Mouse (Mus musculus): ENCODE data around the gene Smg5. TPM values are rescaled to one million over a fixed set of nuclear protein-coding genes. Genes with fewer than 3 reads are reported as not detected.

The Smg5 gene
- polyA plus RNA-seq, 1 experiment from 2014 or later: 26.7 TPM

DNA sequence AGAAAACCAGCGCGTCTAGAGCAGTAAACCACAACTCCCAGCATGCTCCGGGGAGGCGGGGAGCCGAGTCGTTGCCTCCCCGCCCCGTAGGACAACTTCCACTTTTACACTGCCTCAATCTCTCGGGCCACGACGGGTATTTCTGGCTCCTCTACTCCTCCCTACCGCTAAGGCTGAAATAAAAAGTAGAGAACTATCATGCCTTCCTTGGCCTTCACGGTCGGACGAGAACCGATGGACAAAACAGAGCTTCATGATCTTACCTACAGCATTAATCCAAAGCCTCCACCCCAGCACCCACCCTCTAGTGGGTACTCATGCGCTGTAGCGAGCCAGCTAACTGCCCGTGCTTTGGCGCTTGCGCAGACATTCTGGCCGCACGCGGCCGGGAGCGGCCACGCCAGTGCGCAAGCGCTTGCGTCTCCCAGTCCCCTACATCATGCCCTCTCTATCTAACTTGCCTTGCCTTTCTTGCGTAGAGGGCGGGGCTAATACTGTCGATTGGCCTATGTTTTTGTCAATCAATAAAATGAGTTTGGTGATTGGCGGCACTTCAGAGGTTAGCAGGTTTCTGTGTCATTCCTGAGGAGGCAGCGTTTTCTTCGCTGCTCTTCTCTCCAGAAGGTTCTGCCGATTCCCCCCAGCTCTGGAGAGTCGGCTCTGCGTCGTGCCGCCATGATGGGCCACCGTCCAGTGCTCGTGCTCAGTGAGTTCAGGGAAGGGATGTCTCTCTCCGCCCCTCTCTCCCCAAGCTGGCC lies 39.3 kb upstream of the Smg5 start, which contains the start of the genes Tsacc and Cct3:
Tsacc (minus strand) TSS at position 439 of the 758 bp plus-strand sequence.
Cct3 (plus strand) TSS at position 556 of the 758 bp plus-strand sequence.
- Histone ChIP-seq H3K4me2 (ENCODE audit: low read length) (peak within 1 kb of the TSS; percentile 66), H3K27ac (peak within 1 kb of the TSS; percentile 77), H3K4me1 (replicated peaks; ENCODE audit: insufficient read depth, low read length) (peaks cover 6% of the 10 kb centered on the region), H3K4me3 (replicated peaks; ENCODE audit: low read depth, low read length) (peak within 1 kb of the TSS; percentile 56), H3K9ac (ENCODE audit: low read depth, low read length) (peak within 1 kb of the TSS; percentile 74), H3K36me3 (ENCODE audit: insufficient read depth, low read length) (peaks cover 14% of the 10 kb centered on the region; the same call in 1 of the 2 replicates), H3K9me3 (replicated peaks; ENCODE audit: low read length) (no peaks in the 10 kb centered on the region), H3K27me3 (ENCODE audit: insufficient read depth, low read length) (no peaks in the 10 kb centered on the region)
- DNase-seq (ENCODE audit: low spot score): peak; percentile 100
- TF ChIP-seq CTCF (IDR thresholded peaks at IDR 0.05; ENCODE audit: low read depth): peak; percentile 38
- peak; percentile 99 for ATAC-seq (replicated peaks; ENCODE audit: low FRiP score, low read depth)
- WGBS: under 1% methylated on average over 44 of the region's 44 CpGs

DNA sequence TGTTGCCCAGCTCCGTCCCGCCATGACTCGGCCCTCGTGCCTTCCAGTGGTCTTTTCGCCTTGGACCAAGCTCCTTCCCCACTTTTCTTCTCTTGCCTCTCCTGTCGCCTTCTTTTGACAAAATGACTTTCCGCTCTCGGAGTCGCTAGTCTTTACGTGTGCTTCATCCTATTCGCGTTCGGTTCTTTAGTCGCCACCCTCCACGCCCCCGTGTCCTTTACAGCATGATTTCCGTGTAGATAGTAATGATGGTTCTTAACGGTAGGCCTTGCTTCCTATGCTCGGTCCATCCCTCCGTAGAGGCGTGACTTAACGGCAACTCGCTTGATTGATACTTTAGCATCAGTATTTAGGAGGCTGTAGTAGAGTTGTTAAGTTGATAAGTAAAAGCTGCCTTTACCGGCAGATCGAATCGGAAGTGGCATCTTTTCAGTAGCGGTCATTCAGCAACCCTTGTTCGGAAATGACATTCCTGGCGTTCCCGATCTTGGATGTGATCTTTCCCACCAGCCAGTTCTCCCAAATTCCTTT lies 38.7 kb upstream of the Smg5 start:
- peaks cover 18% of the 10 kb centered on the region for H3K36me3 ChIP-seq (ENCODE audit: insufficient read depth, low read length)
- peak overlapping the region; percentile 56 for H3K4me3 ChIP-seq (replicated peaks; ENCODE audit: low read depth, low read length)
- no peaks in the 10 kb centered on the region for H3K9me3 ChIP-seq (replicated peaks; ENCODE audit: low read length)
- H3K4me2 ChIP-seq (ENCODE audit: low read length): peak overlapping the region; percentile 51
- peak overlapping the region; percentile 77 for H3K27ac ChIP-seq
- H3K27me3 ChIP-seq (ENCODE audit: insufficient read depth, low read length): no peaks in the 10 kb centered on the region
- H3K9ac ChIP-seq (ENCODE audit: low read depth, low read length): peak overlapping the region; percentile 74
- DNase-seq (ENCODE audit: low spot score) (peak; percentile 55), ATAC-seq (replicated peaks; ENCODE audit: low FRiP score, low read depth) (no peak)
- WGBS: under 1% methylated on average over 30 of the region's 30 CpGs
- peaks cover 6% of the 10 kb centered on the region for H3K4me1 ChIP-seq (replicated peaks; ENCODE audit: insufficient read depth, low read length)
- no peak for TF ChIP-seq CTCF (IDR thresholded peaks at IDR 0.05; ENCODE audit: low read depth)

DNA sequence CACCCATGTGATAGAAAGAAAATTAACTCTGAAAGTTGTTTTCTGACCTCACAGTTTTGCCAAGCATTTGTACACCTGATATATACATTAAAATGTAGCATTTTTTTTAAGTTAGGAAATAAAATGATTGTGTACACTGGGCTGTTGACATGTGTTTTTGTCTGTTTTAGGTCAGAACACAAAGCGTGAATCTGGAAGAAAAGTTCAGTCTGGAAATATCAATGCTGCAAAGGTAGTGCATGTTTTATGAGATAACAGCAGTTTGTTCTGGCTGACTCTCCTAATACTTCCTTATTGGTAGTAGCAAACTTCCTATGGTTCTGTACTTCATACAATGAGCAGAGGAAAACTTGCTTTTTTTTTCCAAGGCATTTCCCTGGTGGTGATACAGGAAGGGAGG lies 36.9 kb upstream of the Smg5 start:
- H3K4me3 ChIP-seq (replicated peaks; ENCODE audit: low read depth, low read length): no peak overlapping the region
- H3K27ac ChIP-seq: no peak overlapping the region
- ATAC-seq (replicated peaks; ENCODE audit: low FRiP score, low read depth): no peak
- H3K36me3 ChIP-seq (ENCODE audit: insufficient read depth, low read length): peaks cover 32% of the 10 kb centered on the region
- no peak overlapping the region for H3K9ac ChIP-seq (ENCODE audit: low read depth, low read length)
- H3K4me2 ChIP-seq (ENCODE audit: low read length): no peak overlapping the region
- no peaks in the 10 kb centered on the region for H3K27me3 ChIP-seq (ENCODE audit: insufficient read depth, low read length)
- TF ChIP-seq CTCF (IDR thresholded peaks at IDR 0.05; ENCODE audit: low read depth): no peak
- WGBS: 70% methylated on average over 1 of the region's 1 CpGs
- DNase-seq (ENCODE audit: low spot score): no peak
- H3K4me1 ChIP-seq (replicated peaks; ENCODE audit: insufficient read depth, low read length): peaks cover 6% of the 10 kb centered on the region
- no peaks in the 10 kb centered on the region for H3K9me3 ChIP-seq (replicated peaks; ENCODE audit: low read length)

DNA sequence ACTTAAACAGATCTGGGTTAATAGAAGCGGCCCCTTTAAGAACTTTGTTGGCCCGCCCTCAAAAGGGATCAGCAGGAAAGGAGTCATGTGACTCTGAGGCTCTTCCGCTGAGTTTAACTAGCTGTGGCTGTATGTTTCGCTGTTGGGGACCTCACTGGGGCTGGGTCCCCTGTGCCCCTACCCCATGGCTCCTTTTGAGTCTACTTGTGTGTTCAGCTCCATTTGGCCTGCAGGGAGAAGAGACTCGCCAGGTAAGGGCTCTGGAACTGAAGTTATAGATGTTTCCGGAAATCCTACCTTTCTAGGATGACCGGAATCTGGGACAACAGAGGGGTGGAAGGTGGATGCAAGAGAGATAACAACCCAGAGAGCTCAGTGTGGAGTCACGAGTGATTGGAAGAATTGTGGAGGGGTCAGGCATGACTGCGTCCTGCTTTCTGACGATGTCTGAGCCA lies 11.1 kb upstream of the Smg5 start, which contains the start of gene Glmp:
Glmp (plus strand) TSS at position 73 of the 455 bp plus-strand sequence.
- Histone ChIP-seq H3K4me2 (ENCODE audit: low read length) (peak within 1 kb of the TSS; percentile 91), H3K4me1 (replicated peaks; ENCODE audit: insufficient read depth, low read length) (peaks cover 9% of the 10 kb centered on the region), H3K27me3 (ENCODE audit: insufficient read depth, low read length) (no peaks in the 10 kb centered on the region), H3K36me3 (ENCODE audit: insufficient read depth, low read length) (peaks cover 31% of the 10 kb centered on the region), H3K27ac (peak within 1 kb of the TSS; percentile 54; the same call in 1 of the 2 replicates), H3K9me3 (replicated peaks; ENCODE audit: low read length) (no peaks in the 10 kb centered on the region), H3K4me3 (replicated peaks; ENCODE audit: low read depth, low read length) (peak within 1 kb of the TSS; percentile 72), H3K9ac (ENCODE audit: low read depth, low read length) (peak within 1 kb of the TSS; percentile 78)
- ATAC-seq (replicated peaks; ENCODE audit: low FRiP score, low read depth) (peak; percentile 73), DNase-seq (ENCODE audit: low spot score) (peak; percentile 90)
- WGBS: under 1% methylated on average over 10 of the region's 10 CpGs
- no peak for TF ChIP-seq CTCF (IDR thresholded peaks at IDR 0.05; ENCODE audit: low read depth)

DNA sequence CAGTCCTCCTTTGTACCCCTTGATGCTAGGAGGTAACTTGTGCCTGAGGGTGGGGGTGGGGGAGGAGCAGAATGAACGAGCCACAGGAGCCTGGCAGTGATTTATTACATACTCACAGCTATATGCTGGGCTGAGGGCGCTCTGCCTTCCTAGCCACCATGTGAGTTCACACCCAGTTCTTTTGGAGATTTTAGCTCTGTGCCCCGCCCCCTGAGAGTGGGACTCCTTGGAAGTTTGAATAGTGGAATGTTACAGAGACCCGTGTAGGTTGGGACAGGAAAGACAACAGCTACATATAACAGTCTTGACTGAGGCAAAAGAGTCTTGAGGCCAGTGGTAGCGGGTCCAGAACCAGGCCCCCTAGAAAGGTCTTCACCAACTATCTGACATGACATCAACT lies 7.1 kb upstream of the Smg5 start:
- Histone ChIP-seq H3K36me3 (ENCODE audit: insufficient read depth, low read length) (0 out of 2 replicates have a peak, but pooled peaks cover 3% of the 10 kb centered on the region), H3K9ac (ENCODE audit: low read depth, low read length) (no peak overlapping the region), H3K4me1 (replicated peaks; ENCODE audit: insufficient read depth, low read length) (peaks cover 11% of the 10 kb centered on the region), H3K4me2 (ENCODE audit: low read length) (no peak overlapping the region), H3K9me3 (replicated peaks; ENCODE audit: low read length) (no peaks in the 10 kb centered on the region), H3K4me3 (replicated peaks; ENCODE audit: low read depth, low read length) (no peak overlapping the region), H3K27ac (no peak overlapping the region), H3K27me3 (ENCODE audit: insufficient read depth, low read length) (no peaks in the 10 kb centered on the region)
- DNase-seq (ENCODE audit: low spot score) (no peak), ATAC-seq (replicated peaks; ENCODE audit: low FRiP score, low read depth) (no peak)
- 60% methylated on average over 5 of the region's 5 CpGs for WGBS
- TF ChIP-seq CTCF (IDR thresholded peaks at IDR 0.05; ENCODE audit: low read depth): no peak

DNA sequence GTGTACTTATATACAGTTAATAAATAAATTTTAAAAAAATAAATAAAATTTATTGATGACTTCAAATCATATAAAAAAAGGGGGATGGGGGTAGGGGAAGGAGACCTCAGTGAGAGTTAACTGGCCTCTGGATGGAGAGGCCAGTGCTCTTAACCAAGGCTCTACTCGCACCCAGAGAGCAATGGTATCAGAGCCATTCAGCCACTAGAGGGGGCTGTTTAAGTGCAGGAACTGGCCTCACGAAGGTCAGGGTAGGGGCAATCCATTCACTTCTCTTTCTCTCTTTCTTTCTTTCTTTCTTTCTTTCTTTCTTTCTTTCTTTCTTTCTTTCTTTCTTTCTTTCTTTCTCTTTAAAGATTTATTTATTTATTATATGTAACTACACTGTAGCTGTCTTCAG lies 4.8 kb upstream of the Smg5 start:
- Histone ChIP-seq H3K9ac (ENCODE audit: low read depth, low read length) (no peak overlapping the region), H3K4me2 (ENCODE audit: low read length) (no peak overlapping the region), H3K36me3 (ENCODE audit: insufficient read depth, low read length) (0 out of 2 replicates have a peak, but pooled peaks cover 3% of the 10 kb centered on the region), H3K27ac (no peak overlapping the region), H3K4me1 (replicated peaks; ENCODE audit: insufficient read depth, low read length) (peaks cover 14% of the 10 kb centered on the region), H3K27me3 (ENCODE audit: insufficient read depth, low read length) (no peaks in the 10 kb centered on the region), H3K9me3 (replicated peaks; ENCODE audit: low read length) (no peaks in the 10 kb centered on the region), H3K4me3 (replicated peaks; ENCODE audit: low read depth, low read length) (no peak overlapping the region)
- DNase-seq (ENCODE audit: low spot score): peak; percentile 44
- peak; percentile 67 for TF ChIP-seq CTCF (IDR thresholded peaks at IDR 0.05; ENCODE audit: low read depth)
- 48% methylated on average over 2 of the region's 2 CpGs for WGBS
- no peak for ATAC-seq (replicated peaks; ENCODE audit: low FRiP score, low read depth)

Data from kidney, postnatal 0 days (tissue).